Mouse (Mus musculus) Patski (cell line): ENCODE data around the gene Svs1. TPM values are rescaled to one million over a fixed set of nuclear protein-coding genes. Genes with fewer than 3 reads are reported as not detected.

Experiments used
- ATAC-seq: fragments of 100-300 bp; one replicate; pipeline ENCODE4 v1.8.0; 2021
- CTCF ChIA-PET: fragments of 350-600 bp; sonication (Branson Sonifier 250); formaldehyde crosslinking; loops from one replicate; lab custom pipeline; 2022; ENCODE audit warnings: inconsistent platforms; lab: Charles Lee
- POLR2A ChIA-PET: fragments of 350-600 bp; sonication (Branson Sonifier 250); formaldehyde crosslinking; loops from one replicate; lab custom pipeline; 2022; ENCODE audit warnings: antibody characterized with exemption, inconsistent platforms; lab: Charles Lee
- DNase-seq: peaks from one replicate; pipeline ENCODE4 v3.0.0-alpha.2; 2011; ENCODE audit warnings: low read depth, low spot score
- H3K27me3 ChIP-seq: fragments of 371-371 bp; one replicate; pipeline ENCODE4 v1.5.1; 2021
- CTCF ChIP-seq: fragments of 100-300 bp; IDR thresholded peaks from one replicate; pipeline ENCODE4 v1.5.1; 2021
- in situ Hi-C: fragments of 300-500 bp; cut with MboI; formaldehyde crosslinking; loops from 3 replicates; pipeline ENCODE4 v1.11.1; 2018; ENCODE audit warnings: low pct_unique_long_range_greater_than_20kb, mixed read lengths
- polyA plus RNA-seq: library from polyadenylated mRNA; unstranded; gene quantifications from one replicate; pipeline ENCODE4 v1.2.3, GENCODE M21; 2021

Gene Svs1
- polyA plus RNA-seq, 1 experiment from 2014 or later: not detected

GRCm38 (mm10) chr6:48967868-48968267, 18.8 kb upstream of the Svs1 start:
- ATAC-seq (no peak), DNase-seq (no peak)
- CTCF ChIA-PET: no interaction called here
- POLR2A ChIA-PET: no interaction called here
- H3K27me3 ChIP-seq: peaks cover 22% of the 10 kb centered on the region
- no peak for TF ChIP-seq CTCF
- in situ Hi-C loops: loop anchor here (10.0 kb wide), 1 partner anchor 793 kb away; no protein-coding TSS in a partner anchor

GRCm38 (mm10) chr6:48974663-48975062, 12.0 kb upstream of the Svs1 start, which contains the start of gene Doxl2:
Gene Doxl2 (plus strand): TSS chr6:48974963.
- ChIA-PET POLR2A (no interaction called here), CTCF (no interaction called here)
- TF ChIP-seq CTCF: no peak
- DNase-seq (no peak), ATAC-seq (no peak)
- peaks cover 3% of the 10 kb centered on the region for H3K27me3 ChIP-seq
- in situ Hi-C loops: no loop called here

- ChIA-PET POLR2A (no interaction called here), CTCF (no interaction called here)
- ATAC-seq (no peak), DNase-seq (no peak)
- no peak for TF ChIP-seq CTCF
- in situ Hi-C loops: no loop called here
- peaks cover 6% of the 10 kb centered on the region for H3K27me3 ChIP-seq
Observed at GRCm38 (mm10) chr6:48979616-48980015, 7.0 kb upstream of the Svs1 start.

GRCm38 (mm10) chr6:48982305-48982704, 4.4 kb upstream of the Svs1 start:
- ChIA-PET CTCF (interaction anchor here (1.2 kb wide), 1 partner anchor 335 kb away, joined by 3 read pairs; the partner anchor contains the start of gene Gimap8), POLR2A (no interaction called here)
- ATAC-seq (no peak), DNase-seq (no peak)
- peaks cover 6% of the 10 kb centered on the region for H3K27me3 ChIP-seq
- in situ Hi-C loops: no loop called here
- TF ChIP-seq CTCF: no peak

GRCm38 (mm10) chr6:48989971-48990370, 3.3 kb downstream of the Svs1 start:
- ATAC-seq (no peak), DNase-seq (no peak)
- in situ Hi-C loops: no loop called here
- ChIA-PET POLR2A (no interaction called here), CTCF (no interaction called here)
- TF ChIP-seq CTCF: no peak
- no peaks in the 10 kb centered on the region for H3K27me3 ChIP-seq

- H3K27me3 ChIP-seq: no peaks in the 10 kb centered on the region
- TF ChIP-seq CTCF: no peak
- ATAC-seq (no peak), DNase-seq (no peak)
- ChIA-PET CTCF (no interaction called here), POLR2A (interaction anchor here (0.6 kb wide), 1 partner anchor 9 kb away, joined by 3 read pairs; no protein-coding TSS in a partner anchor)
- in situ Hi-C loops: no loop called here
Observed at GRCm38 (mm10) chr6:48991991-48992390, 5.3 kb downstream of the Svs1 start.

- POLR2A ChIA-PET: no interaction called here
- TF ChIP-seq CTCF: no peak
- CTCF ChIA-PET: no interaction called here
- peaks cover 4% of the 10 kb centered on the region for H3K27me3 ChIP-seq
- ATAC-seq (no peak), DNase-seq (no peak)
- in situ Hi-C loops: no loop called here
Observed at GRCm38 (mm10) chr6:48998186-48998585, 11.5 kb downstream of the Svs1 start.

- peaks cover 4% of the 10 kb centered on the region for H3K27me3 ChIP-seq
- ChIA-PET POLR2A (no interaction called here), CTCF (no interaction called here)
- in situ Hi-C loops: no loop called here
- DNase-seq: no peak
- TF ChIP-seq CTCF: no peak
- ATAC-seq: no peak
Observed at GRCm38 (mm10) chr6:48998796-48999195, 12.1 kb downstream of the Svs1 start.

- ATAC-seq: no peak
- ChIA-PET CTCF (no interaction called here), POLR2A (no interaction called here)
- in situ Hi-C loops: no loop called here
- H3K27me3 ChIP-seq: peaks cover 4% of the 10 kb centered on the region
- TF ChIP-seq CTCF: peak; percentile 45
- DNase-seq: no peak
Observed at GRCm38 (mm10) chr6:49003381-49003780, 16.7 kb downstream of the Svs1 start.

- no peaks in the 10 kb centered on the region for H3K27me3 ChIP-seq
- ChIA-PET POLR2A (no interaction called here), CTCF (interaction anchor here (0.9 to 1.9 kb wide), 6 partner anchors 12 to 49 kb away, joined by 3 to 6 read pairs (median 4); no protein-coding TSS in a partner anchor)
- peak; percentile 80 for TF ChIP-seq CTCF
- in situ Hi-C loops: no loop called here
- DNase-seq: peak; percentile 4
- peak; percentile 31 for ATAC-seq
Observed at GRCm38 (mm10) chr6:49007981-49008380, 21.3 kb downstream of the Svs1 start.

GRCm38 (mm10) chr6:49008420-49009160, 21.9 kb downstream of the Svs1 start:
- no peaks in the 10 kb centered on the region for H3K27me3 ChIP-seq
- CTCF ChIA-PET: interaction anchor here (0.9 to 1.9 kb wide), 8 partner anchors 11 to 49 kb away, joined by 3 to 6 read pairs (median 4); no protein-coding TSS in a partner anchor
- ATAC-seq (no peak), DNase-seq (no peak)
- in situ Hi-C loops: no loop called here
- POLR2A ChIA-PET: interaction anchor here (1.0 to 1.2 kb wide), 2 partner anchors 56 to 199 kb away, joined by 3 to 5 read pairs; no protein-coding TSS in a partner anchor
- no peak for TF ChIP-seq CTCF
